Mouse (Mus musculus) spleen, postnatal 0 days (tissue): ENCODE results near the gene Msx2. TPM values are rescaled to one million over a fixed set of nuclear protein-coding genes. Genes with fewer than 3 reads are reported as not detected.

Experiments
- polyA plus RNA-seq: library from polyadenylated mRNA; unstranded; fragments of >200 nt; fragmentation: Nextera tagmentation; extraction: Ambion mirVana; gene quantifications from 2 replicates; pipeline ENCODE4 v1.2.1, GENCODE M21; 2015

The Msx2 gene
- not detected in 2 replicates for polyA plus RNA-seq

DNA sequence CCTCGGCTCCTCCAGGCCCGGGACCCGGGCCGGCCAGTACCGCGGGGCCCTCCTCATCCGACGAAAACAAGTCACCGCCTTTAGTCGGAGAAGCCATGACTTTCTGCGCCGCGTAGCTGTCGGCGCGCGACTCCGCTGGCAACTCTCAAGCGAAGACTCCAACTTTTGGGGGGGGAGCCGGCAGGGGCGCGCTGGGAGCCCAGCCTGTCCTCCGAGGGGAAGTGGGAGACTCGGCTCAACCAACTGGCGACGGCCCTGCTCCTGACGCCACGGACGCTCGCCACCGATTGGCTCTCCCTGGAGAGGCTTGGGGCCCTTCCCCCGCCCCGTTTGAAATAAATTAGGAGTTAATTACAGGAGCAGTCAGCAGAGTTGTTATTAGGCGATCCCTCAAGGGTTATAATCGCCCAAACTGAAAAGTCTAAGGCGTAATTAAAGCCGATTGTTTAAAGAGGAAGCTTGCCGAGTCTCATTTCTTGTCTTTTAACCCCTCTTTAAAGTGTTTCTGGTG lies at the start of gene Msx2:
Msx2 (minus strand) TSS at position 461 of the 511 bp plus-strand sequence.

Other genes starting within 250 kb of the Msx2 start
- 2.1 and 2.4 TPM in 2 replicates for gene Ror2, start 186.9 kb downstream of the Msx2 start, polyA plus RNA-seq
- gene Sptlc1, start 95.7 kb downstream of the Msx2 start, polyA plus RNA-seq: 15.4 and 18.7 TPM in 2 replicates